Mouse (Mus musculus) myocyte (in vitro differentiated cells): Measurements from ENCODE around the gene Cdc14a. TPM values are rescaled to one million over a fixed set of nuclear protein-coding genes. Genes with fewer than 3 reads are reported as not detected.

Experiments
- H3K27me3 ChIP-seq: one replicate; pipeline ENCODE4 v1.6.1; 2011; ENCODE audit not compliant: control insufficient read depth, insufficient read depth, insufficient read length
- H3K36me3 ChIP-seq: one replicate; pipeline ENCODE4 v1.6.1; 2011; ENCODE audit not compliant: control insufficient read depth, insufficient read depth
- H3K4me2 ChIP-seq: one replicate; pipeline ENCODE4 v1.6.1; 2011; ENCODE audit warnings: low read depth, control low read depth
- H3K4me3 ChIP-seq: one replicate; pipeline ENCODE4 v1.5.1; 2011; ENCODE audit warnings: mild to moderate bottlenecking, control low read depth, moderate library complexity
- H3K79me2 ChIP-seq: one replicate; pipeline ENCODE4 v1.6.1; 2011; ENCODE audit not compliant: control insufficient read depth, insufficient read depth
- H3ac ChIP-seq: one replicate; pipeline ENCODE4 v1.6.1; 2011; ENCODE audit not compliant: control insufficient read depth, insufficient read length
- CEBPB ChIP-seq: IDR thresholded peaks from 2 replicates; pipeline ENCODE4 v1.6.1; 2011; ENCODE audit warnings: mild to moderate bottlenecking, moderate library complexity; ENCODE audit not compliant: poor library complexity, insufficient read depth, severe bottlenecking
- E2F4 ChIP-seq: IDR thresholded peaks from one replicate; pipeline ENCODE4 v1.6.1; 2011; ENCODE audit warnings: mild to moderate bottlenecking, control low read depth, moderate library complexity; ENCODE audit not compliant: insufficient read depth
- MAX ChIP-seq: IDR thresholded peaks from one replicate; pipeline ENCODE4 v1.6.1; 2011; ENCODE audit warnings: low read depth, mild to moderate bottlenecking, control low read depth
- MYOD1 ChIP-seq, 3 experiments: IDR thresholded peaks; one replicate each; pipeline ENCODE4 v1.6.1; 2011; ENCODE audit warnings: control low read depth in 2 of 3, low read depth in 2 of 3, mild to moderate bottlenecking in 2 of 3, moderate library complexity in 1 of 3; ENCODE audit not compliant: insufficient read length in 2 of 3, control insufficient read depth in 1 of 3
- MYOG ChIP-seq, 3 experiments: IDR thresholded peaks; one replicate each; pipeline ENCODE4 v1.6.1; 2011; ENCODE audit warnings: control low read depth in 2 of 3, low read depth in 2 of 3, mild to moderate bottlenecking in 2 of 3; ENCODE audit not compliant: insufficient read length in 2 of 3, control insufficient read depth in 1 of 3, insufficient read depth in 1 of 3
- POLR2A ChIP-seq: IDR thresholded peaks from one replicate; pipeline ENCODE4 v1.6.1; 2011; ENCODE audit warnings: low read depth, mild to moderate bottlenecking, control low read depth, moderate library complexity; ENCODE audit not compliant: insufficient read length
- POLR2AphosphoS2 ChIP-seq: IDR thresholded peaks from one replicate; pipeline ENCODE4 v1.6.1; 2011; ENCODE audit warnings: low read depth, control low read depth; ENCODE audit not compliant: insufficient read length
- REST ChIP-seq: IDR thresholded peaks from one replicate; pipeline ENCODE4 v1.6.1; 2011; ENCODE audit warnings: mild to moderate bottlenecking, control low read depth, moderate library complexity; ENCODE audit not compliant: insufficient read depth, insufficient read length
- SRF ChIP-seq: IDR thresholded peaks from one replicate; pipeline ENCODE4 v1.6.1; 2011; ENCODE audit warnings: low read depth; ENCODE audit not compliant: control insufficient read depth, insufficient read length
- TCF12 ChIP-seq: IDR thresholded peaks from one replicate; pipeline ENCODE4 v1.6.1; 2011; ENCODE audit warnings: mild to moderate bottlenecking, control low read depth; ENCODE audit not compliant: poor library complexity, insufficient read depth, severe bottlenecking
- TCF3 ChIP-seq: IDR thresholded peaks from one replicate; pipeline ENCODE4 v1.6.1; 2011; ENCODE audit warnings: low read depth, control low read depth; ENCODE audit not compliant: insufficient read length
- USF1 ChIP-seq: IDR thresholded peaks from one replicate; pipeline ENCODE4 v1.6.1; 2011; ENCODE audit warnings: low read depth, mild to moderate bottlenecking, control low read depth, moderate library complexity
- polyA plus RNA-seq: library from polyadenylated mRNA; unstranded; fragments of >200 nt; fragmentation: generic; extraction: Trizol; gene quantifications from one replicate; pipeline ENCODE4 v1.2.1, GENCODE M21; 2012; ENCODE audit warnings: missing spikeins

Gene Cdc14a
- polyA plus RNA-seq, 1 experiment, result 0.65 TPM

- Histone ChIP-seq H3K4me2 (no peak overlapping the region), H3ac (no peak overlapping the region), H3K27me3 (no peaks in the 10 kb centered on the region), H3K79me2 (no peaks in the 10 kb centered on the region), H3K4me3 (no peak overlapping the region), H3K36me3 (no peaks in the 10 kb centered on the region)
- TF ChIP-seq E2F4 (no peak), POLR2AphosphoS2 (no peak), TCF12 (no peak)
Observed at GRCm38 (mm10) chr3:116284735-116285134, 139.1 kb downstream of the Cdc14a start.

- Histone ChIP-seq H3ac (no peak overlapping the region), H3K79me2 (no peaks in the 10 kb centered on the region), H3K4me2 (no peak overlapping the region), H3K27me3 (no peaks in the 10 kb centered on the region), H3K4me3 (no peak overlapping the region), H3K36me3 (no peaks in the 10 kb centered on the region)
- TF ChIP-seq TCF12, result no peak
- no peak for TF ChIP-seq E2F4
- no peak for TF ChIP-seq SRF
- no peak for TF ChIP-seq CEBPB
- TF ChIP-seq MYOD1 (IDR thresholded peaks at IDR 0.05; ENCODE audit: control insufficient read depth in 1 of 3, insufficient read length in 2 of 3, low read depth in 2 of 3), result no peak
Observed at GRCm38 (mm10) chr3:116283996-116284395, 139.8 kb downstream of the Cdc14a start.

- H3K36me3 ChIP-seq, result no peaks in the 10 kb centered on the region
- H3K27me3 ChIP-seq, result no peaks in the 10 kb centered on the region
Observed at GRCm38 (mm10) chr3:116281663-116282062, 142.2 kb downstream of the Cdc14a start.

GRCm38 (mm10) chr3:116277146-116277545, 146.7 kb downstream of the Cdc14a start:
- TF ChIP-seq CEBPB, result no peak
- TF ChIP-seq TCF3, result no peak
- no peak for TF ChIP-seq REST
- no peak for TF ChIP-seq USF1
- no peak for TF ChIP-seq SRF
- no peak for TF ChIP-seq MAX
- no peak for TF ChIP-seq POLR2A
- no peak for TF ChIP-seq MYOG (IDR thresholded peaks at IDR 0.05; ENCODE audit: control insufficient read depth in 1 of 3, insufficient read depth in 1 of 3, insufficient read length in 2 of 3, low read depth in 2 of 3)
- no peak for TF ChIP-seq E2F4
- no peak for TF ChIP-seq MYOD1 (IDR thresholded peaks at IDR 0.05; ENCODE audit: control insufficient read depth in 1 of 3, insufficient read length in 2 of 3, low read depth in 2 of 3)
- TF ChIP-seq TCF12, result no peak
- no peak for TF ChIP-seq POLR2AphosphoS2
- H3K36me3 ChIP-seq, result no peaks in the 10 kb centered on the region
- H3K79me2 ChIP-seq, result no peaks in the 10 kb centered on the region
- no peak overlapping the region for H3K4me3 ChIP-seq
- no peaks in the 10 kb centered on the region for H3K27me3 ChIP-seq
- H3K4me2 ChIP-seq, result no peak overlapping the region
- H3ac ChIP-seq, result no peak overlapping the region

More at GRCm38 (mm10) chr3:116281663-116282062, 142.2 kb downstream of the Cdc14a start:
- H3K79me2 ChIP-seq, result no peaks in the 10 kb centered on the region
- H3K4me2 ChIP-seq, result no peak overlapping the region
- no peak overlapping the region for H3ac ChIP-seq
- H3K4me3 ChIP-seq, result no peak overlapping the region
- no peak for TF ChIP-seq CEBPB
- no peak for TF ChIP-seq E2F4
- no peak for TF ChIP-seq USF1
- TF ChIP-seq POLR2AphosphoS2, result no peak
- TF ChIP-seq MYOG (IDR thresholded peaks at IDR 0.05; ENCODE audit: control insufficient read depth in 1 of 3, insufficient read depth in 1 of 3, insufficient read length in 2 of 3, low read depth in 2 of 3), result no peak
- TF ChIP-seq MAX, result no peak
- TF ChIP-seq REST, result no peak
- no peak for TF ChIP-seq SRF
- no peak for TF ChIP-seq MYOD1 (IDR thresholded peaks at IDR 0.05; ENCODE audit: control insufficient read depth in 1 of 3, insufficient read length in 2 of 3, low read depth in 2 of 3)
- TF ChIP-seq TCF12, result no peak
- TF ChIP-seq TCF3, result no peak
- no peak for TF ChIP-seq POLR2A

GRCm38 (mm10) chr3:116271679-116272078, 152.2 kb downstream of the Cdc14a start:
- Histone ChIP-seq H3K4me3 (no peak overlapping the region), H3K4me2 (no peak overlapping the region), H3K79me2 (no peaks in the 10 kb centered on the region), H3ac (no peak overlapping the region), H3K27me3 (no peaks in the 10 kb centered on the region), H3K36me3 (no peaks in the 10 kb centered on the region)
- TF ChIP-seq POLR2AphosphoS2, result no peak
- TF ChIP-seq TCF12, result no peak
- TF ChIP-seq REST, result no peak
- TF ChIP-seq CEBPB, result no peak
